Mouse (Mus musculus): ENCODE data around the gene Shroom3.

Shroom3 gene

GRCm38 (mm10) chr5:92850925-92851324 lies 167.7 kb downstream of the Shroom3 start:
- no peak for DNase-seq (ENCODE audit: low spot score)

GRCm38 (mm10) chr5:92854983-92855382 lies 171.7 kb downstream of the Shroom3 start:
- DNase-seq (ENCODE audit: low spot score) = no peak

DNA sequence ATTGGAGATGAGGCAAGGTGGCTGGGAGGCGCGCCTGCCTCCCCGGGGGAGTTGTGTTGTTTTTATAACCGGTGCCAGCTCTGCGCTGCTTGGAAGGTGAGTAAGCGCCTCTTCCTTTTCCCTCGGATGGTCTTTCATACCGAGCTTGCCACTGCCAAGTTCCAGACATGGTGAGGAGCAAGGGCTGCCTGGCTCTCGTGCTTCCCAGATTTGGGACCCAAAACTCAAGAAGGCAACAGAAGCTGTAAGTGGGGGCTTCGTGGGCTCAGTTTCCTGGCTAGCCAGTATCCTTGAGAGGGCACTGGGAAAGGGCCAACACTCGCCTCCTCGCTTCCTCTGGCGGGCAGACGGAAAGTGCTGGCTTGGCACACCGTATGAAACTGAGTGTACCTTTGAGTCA lies 173.1 kb downstream of the Shroom3 start:
- no peak for DNase-seq (ENCODE audit: low spot score)

DNA sequence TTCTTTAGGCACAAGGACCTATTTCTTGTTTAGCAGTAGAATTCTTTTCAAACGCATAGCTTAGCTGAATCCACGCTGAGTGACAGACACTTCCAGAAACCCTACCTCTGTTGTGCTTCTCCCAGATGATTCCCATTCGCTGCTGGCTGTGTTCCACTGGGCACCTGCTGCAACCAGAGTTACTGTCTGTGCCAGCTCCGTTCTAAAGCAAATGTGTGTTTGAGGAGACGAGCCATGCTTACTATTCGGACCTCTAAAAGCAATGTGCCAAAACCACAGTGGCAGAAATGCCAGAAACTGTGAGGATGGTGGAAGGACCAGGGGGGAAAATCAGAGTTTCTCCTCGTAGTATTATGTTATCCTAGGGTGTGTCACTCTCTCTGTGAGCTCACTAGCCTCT lies 173.9 kb downstream of the Shroom3 start:
- no peak for DNase-seq (ENCODE audit: low spot score)

DNA sequence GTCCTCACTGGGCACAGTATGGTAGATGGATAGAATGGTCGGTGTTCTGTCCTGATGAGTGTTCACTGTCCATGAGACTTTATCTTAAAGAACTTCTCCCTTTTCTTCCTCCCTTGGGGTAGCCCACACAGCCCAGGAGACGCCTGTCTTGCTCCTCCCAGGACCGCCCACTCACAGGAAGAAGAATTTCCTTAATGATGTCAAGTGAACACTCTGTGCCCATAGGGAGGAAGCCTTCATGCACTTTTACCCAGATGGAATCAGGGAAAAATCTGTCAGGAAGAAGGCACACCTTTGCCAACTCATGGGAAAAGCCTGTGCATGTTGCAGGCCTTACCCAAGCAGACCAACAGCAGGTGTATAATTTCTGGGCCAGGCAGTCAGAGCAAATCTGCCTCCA lies 174.9 kb downstream of the Shroom3 start:
- DNase-seq (ENCODE audit: low spot score) = no peak

DNA sequence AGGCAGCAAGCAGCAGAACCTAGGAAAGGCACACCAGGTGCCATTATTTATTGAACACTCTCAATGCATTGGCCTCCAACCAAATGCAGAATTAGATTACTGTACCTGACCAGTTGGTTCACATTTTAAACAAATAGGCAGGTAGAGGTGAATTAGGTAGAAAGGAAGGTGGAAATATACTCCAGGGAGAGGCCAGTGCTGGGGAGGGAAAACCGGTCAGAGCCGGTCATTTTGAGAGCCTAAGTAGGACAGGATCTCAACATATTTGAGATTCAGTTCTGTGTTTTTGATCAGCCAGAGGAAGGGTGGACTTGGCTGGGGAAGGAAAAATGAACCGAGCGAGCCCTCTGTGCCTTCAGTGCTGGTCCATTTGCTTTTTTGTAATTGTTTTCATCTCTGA lies 175.3 kb downstream of the Shroom3 start:
- no peak for DNase-seq (ENCODE audit: low spot score)

DNA sequence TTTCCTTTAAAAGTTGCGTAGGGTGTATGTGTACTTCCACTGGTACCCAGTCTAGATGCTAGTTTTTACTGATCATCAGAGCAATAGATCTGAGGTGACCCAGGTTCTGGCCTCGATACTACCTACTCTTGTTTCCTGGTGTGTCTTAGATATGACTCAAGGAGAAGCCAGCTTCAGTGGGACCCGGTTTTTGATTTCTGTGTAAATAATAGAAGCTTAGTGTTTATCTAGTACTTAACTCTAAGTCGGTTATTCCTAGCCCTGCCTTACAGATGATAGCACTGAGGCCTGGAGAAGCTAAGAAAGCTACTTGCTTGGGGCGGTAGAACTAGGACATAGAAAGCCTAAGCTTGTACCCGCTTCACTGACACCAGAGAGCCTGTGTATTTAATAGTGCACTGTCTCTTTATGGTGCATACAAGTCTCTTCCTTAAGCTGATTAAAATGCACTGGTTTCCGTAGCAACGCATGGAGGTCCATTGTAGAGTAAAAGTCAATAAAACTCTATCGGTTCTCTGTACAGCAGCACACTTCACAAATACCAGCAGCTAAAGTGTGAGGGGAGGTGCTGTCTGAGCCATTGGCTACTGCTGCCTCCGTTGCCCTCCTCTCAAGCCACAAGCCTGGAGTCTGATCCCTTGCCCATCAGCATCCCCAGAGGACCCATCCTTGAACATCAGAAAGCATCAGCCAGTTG lies 178.3 kb downstream of the Shroom3 start:
- DNase-seq (ENCODE audit: low spot score) = no peak

DNA sequence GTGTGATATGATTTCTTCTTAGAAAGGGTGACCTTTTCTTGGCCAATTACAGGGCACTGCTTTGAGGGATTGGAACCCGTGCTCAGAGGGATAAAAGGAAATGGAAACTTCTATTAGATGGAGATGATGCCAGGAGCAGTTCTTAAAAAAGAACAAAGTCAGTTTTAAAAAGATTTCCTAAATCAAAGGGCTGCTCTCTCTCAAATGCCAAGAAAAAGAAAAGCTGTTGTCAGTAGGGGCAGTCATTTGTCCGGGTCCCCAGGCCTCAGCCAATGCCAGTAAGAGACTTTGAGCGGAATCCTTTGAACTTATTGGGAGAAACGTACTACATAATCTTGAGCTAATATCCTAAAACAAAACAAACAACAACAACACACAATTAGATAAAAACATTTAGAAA lies 181.9 kb downstream of the Shroom3 start:
- DNase-seq (ENCODE audit: low spot score) = no peak

GRCm38 (mm10) chr5:92866546-92866945 lies 183.3 kb downstream of the Shroom3 start:
- DNase-seq (ENCODE audit: low spot score) = no peak

GRCm38 (mm10) chr5:92867253-92867652 lies 184.0 kb downstream of the Shroom3 start:
- DNase-seq (ENCODE audit: low spot score) = no peak

DNA sequence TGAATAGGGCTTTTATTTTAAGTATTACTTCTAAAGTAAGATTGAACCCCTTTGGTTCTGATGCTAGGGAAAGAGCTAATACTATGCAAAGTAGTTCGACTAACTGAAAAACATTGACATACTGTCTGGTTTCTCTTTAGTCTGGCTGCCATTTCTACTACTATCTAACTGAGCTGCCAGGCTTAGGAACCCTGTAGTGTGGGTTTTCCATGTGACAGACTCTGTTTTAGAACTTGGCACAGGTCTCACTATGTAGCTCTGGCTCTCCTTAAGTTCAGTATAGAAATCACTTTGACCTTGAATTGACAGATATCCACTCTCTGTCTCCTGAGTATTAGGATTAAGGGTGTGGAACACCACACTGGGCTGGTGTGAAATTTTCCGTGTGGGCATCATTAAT lies 185.0 kb downstream of the Shroom3 start:
- DNase-seq (ENCODE audit: low spot score) = no peak

DNA sequence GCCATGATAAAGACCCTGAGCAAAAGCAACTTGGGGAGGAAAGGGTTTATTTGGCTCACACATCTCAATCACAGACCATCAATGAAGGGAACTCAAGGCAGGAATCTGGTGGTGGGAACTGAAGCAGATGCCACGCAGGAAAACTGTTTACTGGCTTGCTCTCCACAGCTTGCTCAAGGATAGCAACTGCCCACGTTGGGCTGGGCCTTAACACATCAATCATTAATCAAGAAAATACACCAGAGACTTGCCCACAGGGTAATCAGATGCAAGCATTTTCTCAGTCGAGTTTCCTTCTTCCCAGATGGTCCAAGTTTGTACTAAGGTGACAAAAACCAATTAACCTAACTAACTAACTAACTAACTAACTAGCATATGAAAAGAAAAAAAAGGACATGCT lies 187.8 kb downstream of the Shroom3 start:
- no peak for DNase-seq (ENCODE audit: low spot score)

- no peak for DNase-seq (ENCODE audit: low spot score)
These were observed 188.9 kb downstream of the Shroom3 start for GRCm38 (mm10) chr5:92872182-92872581.

DNA sequence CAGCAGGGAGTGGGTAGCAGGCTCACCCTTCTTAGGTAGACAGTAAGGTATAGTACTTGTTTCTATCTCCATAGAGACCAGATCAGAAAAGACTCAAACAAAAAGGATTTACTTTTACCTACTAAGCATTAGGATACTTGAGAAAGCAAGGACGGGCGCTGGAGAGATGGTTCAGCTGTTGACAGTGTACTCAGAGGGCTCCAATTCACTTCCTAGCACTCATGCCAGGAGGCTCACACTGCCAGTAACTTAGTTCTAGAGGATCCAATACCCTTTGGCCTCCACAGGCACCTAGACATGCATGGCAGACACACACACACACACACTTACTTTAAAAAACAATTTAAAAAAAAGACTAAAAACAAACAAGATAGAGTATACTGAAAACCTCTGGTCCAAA lies 189.8 kb downstream of the Shroom3 start:
- no peak for DNase-seq (ENCODE audit: low spot score)

GRCm38 (mm10) chr5:92873518-92873917 lies 190.3 kb downstream of the Shroom3 start:
- DNase-seq (ENCODE audit: low spot score) = no peak

GRCm38 (mm10) chr5:92875836-92876235 lies 192.6 kb downstream of the Shroom3 start:
- DNase-seq (ENCODE audit: low spot score) = no peak

GRCm38 (mm10) chr5:92877104-92877503 lies 193.9 kb downstream of the Shroom3 start:
- DNase-seq (ENCODE audit: low spot score) = no peak

DNA sequence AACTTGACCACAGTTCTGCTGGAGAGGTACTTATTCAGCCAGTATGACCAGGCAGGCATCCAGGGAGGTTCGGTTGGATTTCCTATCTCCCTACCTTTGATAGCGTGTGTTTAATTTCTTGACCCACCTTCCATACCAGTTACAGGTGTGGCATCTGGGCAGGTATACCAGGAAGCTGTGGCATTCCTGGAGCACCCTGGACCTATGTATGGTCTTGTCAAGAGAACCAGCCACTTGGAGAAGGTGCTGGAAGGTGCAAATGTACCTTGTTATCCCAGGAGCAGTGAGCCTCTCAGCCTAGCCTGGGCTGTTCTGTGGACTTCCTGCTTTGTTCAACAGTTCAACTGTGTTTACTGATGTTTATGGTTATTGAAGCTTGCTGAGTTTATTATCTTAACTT lies 197.2 kb downstream of the Shroom3 start:
- no peak for DNase-seq (ENCODE audit: low spot score)

- DNase-seq (ENCODE audit: low spot score) = no peak
These were observed 197.7 kb downstream of the Shroom3 start for GRCm38 (mm10) chr5:92880893-92881292.

DNA sequence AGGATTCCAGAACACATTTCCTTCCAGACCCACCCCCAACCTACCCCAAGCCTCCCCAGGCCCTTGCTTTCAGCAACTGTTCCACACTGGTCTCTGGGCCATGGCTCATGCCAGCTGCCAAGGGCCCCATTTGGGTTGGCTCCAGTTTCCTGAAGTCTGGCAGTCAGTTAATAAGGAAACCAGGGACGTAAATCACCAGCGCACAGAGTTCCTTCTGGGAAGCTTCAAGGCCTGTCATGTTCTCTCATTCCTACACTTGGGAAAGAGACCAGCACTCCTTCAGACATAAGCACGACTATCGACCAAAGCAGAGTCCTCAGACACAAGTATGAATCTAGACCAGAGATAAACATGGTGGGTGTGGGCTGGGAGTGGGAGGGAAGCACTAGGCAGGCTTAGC lies 202.9 kb downstream of the Shroom3 start:
- DNase-seq (ENCODE audit: low spot score) = no peak

DNA sequence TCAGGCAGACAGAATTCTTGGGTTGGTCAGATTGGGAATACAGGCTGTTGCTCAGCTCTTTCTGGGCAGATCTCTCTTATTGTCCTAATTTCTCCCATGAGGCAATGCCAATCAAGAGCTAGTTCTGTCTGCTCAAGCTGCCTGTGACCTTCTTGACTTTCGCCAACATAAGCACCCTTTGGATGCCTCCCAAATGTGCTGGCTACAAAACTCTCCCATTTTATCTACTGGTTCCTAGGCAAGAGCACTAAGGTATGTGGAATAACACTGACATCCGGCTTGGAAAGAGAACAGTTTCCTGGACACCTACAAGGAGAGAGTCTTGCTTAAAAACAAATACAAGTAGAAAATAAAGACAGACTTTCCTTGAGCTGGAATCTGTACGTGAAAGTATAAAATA lies 204.3 kb downstream of the Shroom3 start:
- DNase-seq (ENCODE audit: low spot score) = no peak

DNA sequence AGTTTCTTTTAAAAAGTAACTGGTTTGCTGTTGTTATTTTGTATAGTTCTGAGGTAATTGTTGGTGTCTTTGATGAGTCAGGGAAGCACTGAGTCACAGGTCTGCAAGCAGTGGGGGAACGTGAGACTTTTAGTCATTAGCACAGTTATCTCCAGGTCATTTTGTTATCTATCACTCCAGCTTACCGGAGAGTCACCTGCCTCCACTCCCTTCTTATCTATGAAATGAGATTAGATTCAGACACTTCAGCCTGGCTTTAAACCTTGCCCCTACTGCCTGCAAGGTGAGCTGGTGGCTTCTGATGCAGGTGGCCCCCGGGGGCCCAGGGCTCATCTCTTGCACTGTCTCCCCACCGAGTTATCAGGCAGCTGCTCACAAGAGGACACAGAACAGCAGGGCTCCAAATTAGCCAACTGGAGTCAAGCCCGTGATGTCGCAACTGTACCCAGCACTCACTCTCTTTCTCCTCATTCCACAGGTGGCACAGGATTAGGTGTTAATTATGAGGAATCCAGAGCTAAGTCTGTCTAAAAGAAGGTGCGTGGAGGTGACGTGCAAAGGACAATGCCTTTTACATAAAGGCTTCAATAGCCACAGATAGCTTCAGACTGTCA lies 205.5 kb downstream of the Shroom3 start:
- no peak for DNase-seq (ENCODE audit: low spot score)

GRCm38 (mm10) chr5:92890902-92891301 lies 207.7 kb downstream of the Shroom3 start:
- DNase-seq (ENCODE audit: low spot score) = no peak

GRCm38 (mm10) chr5:92893284-92893683 lies 210.0 kb downstream of the Shroom3 start:
- no peak for DNase-seq (ENCODE audit: low spot score)

Measured in c-Kit-positive CD71-positive TER-119-positive erythroid progenitor cells, embryonic 14.5 days (primary cell).